Mouse (Mus musculus) heart, postnatal 0 days (tissue): ENCODE measurements around the gene Coa4. TPM values are rescaled to one million over a fixed set of nuclear protein-coding genes. Genes with fewer than 3 reads are reported as not detected.

Experiments used
- ATAC-seq: fragments of 200-750 bp; cut with Nextera tagmentation; 2 replicates; pipeline ENCODE4 v1.8.0; 2017; ENCODE audit warnings: low read depth, moderate number of reproducible peaks, moderate library complexity; ENCODE audit not compliant: insufficient read depth
- DNase-seq: peaks from one replicate; pipeline ENCODE4 v3.0.0-alpha.2; 2016; ENCODE audit warnings: low spot score
- H3K27ac ChIP-seq: fragments of 300-500 bp; sonication (generic); 2 replicates; pipeline ENCODE4 v1.5.1; 2014; ENCODE audit warnings: low read depth, mild to moderate bottlenecking
- H3K27me3 ChIP-seq: fragments of 300-500 bp; sonication (generic); 2 replicates; pipeline ENCODE4 v1.6.1; 2014; ENCODE audit warnings: low read length, mixed read lengths; ENCODE audit not compliant: control insufficient read depth, insufficient read depth
- H3K36me3 ChIP-seq: fragments of 300-500 bp; sonication (generic); replicated peaks from 2 replicates; pipeline ENCODE4 v1.6.1; 2014; ENCODE audit warnings: low read length, mixed read lengths; ENCODE audit not compliant: control insufficient read depth, insufficient read depth
- H3K4me1 ChIP-seq: fragments of 300-500 bp; sonication (generic); 2 replicates; pipeline ENCODE4 v1.6.1; 2014; ENCODE audit warnings: antibody characterized with exemption; ENCODE audit not compliant: control insufficient read depth, insufficient read depth
- H3K4me2 ChIP-seq: fragments of 300-500 bp; sonication (generic); 2 replicates; pipeline ENCODE4 v1.6.1; 2014; ENCODE audit warnings: low read depth, mild to moderate bottlenecking, low read length, moderate library complexity
- H3K4me3 ChIP-seq: fragments of 300-500 bp; sonication (generic); 2 replicates; pipeline ENCODE4 v1.5.1; 2014; ENCODE audit warnings: low read depth, low read length
- H3K9ac ChIP-seq: fragments of 300-500 bp; sonication (generic); replicated peaks from 2 replicates; pipeline ENCODE4 v1.6.1; 2014; ENCODE audit warnings: low read depth, low read length, mixed read lengths
- H3K9me3 ChIP-seq: fragments of 300-500 bp; sonication (generic); replicated peaks from 2 replicates; pipeline ENCODE4 v1.6.1; 2016; ENCODE audit warnings: low read length; ENCODE audit not compliant: control insufficient read depth
- CTCF ChIP-seq: IDR thresholded peaks from 2 replicates; pipeline ENCODE4 v1.5.1; 2016; ENCODE audit warnings: antibody characterized with exemption, control low read depth, low read depth
- EP300 ChIP-seq: IDR thresholded peaks from 2 replicates; pipeline ENCODE4 v1.6.1; 2016; ENCODE audit warnings: antibody characterized with exemption, low read depth
- WGBS: fragments of 180-500 bp; shearing (Covaris S2); extraction: QIAGEN DNeasy Blood & Tissue Kit; methylation state at CpG from one replicate; pipeline ENCODE4 v1.1.7; 2014; 5-methylcytosine and 5-hydroxymethylcytosine counted together
- polyA plus RNA-seq: library from polyadenylated mRNA; unstranded; fragments of >200 nt; fragmentation: Nextera tagmentation; extraction: Ambion mirVana; gene quantifications from 2 replicates; pipeline ENCODE4 v1.2.1, GENCODE M21; 2015
- total RNA-seq: library from RNA; depleted of rRNA; stranded (reverse); fragments of >200 nt; gene quantifications from 2 replicates; pipeline ENCODE4 v1.2.3, GENCODE M21; 2014; ENCODE audit warnings: low replicate concordance

Gene Coa4
- total and polyA plus RNA-seq, 2 experiments from 2014 or later = 4.3 to 21.1 TPM

DNA sequence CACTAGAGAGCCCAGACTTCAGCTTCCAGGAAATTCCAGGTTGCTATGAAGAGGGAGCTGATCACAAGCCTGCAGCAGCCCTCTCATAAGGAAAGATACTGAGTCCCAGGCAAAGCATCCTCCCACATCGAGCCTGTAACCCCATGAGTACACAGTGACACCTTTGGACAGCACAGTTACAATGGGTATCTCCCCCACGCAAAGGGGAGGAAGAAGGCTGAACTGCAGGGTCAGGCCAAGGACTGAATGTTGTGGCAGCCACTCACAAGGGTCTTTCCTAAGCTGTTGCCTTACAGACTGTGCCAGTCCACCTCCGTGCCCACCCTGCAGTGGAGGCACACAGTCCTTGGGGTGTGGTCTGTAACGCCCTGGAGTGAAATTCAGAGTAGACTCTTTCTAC, 30.4 kb upstream of the Coa4 start:
- Histone ChIP-seq H3K9me3 (no peaks in the 10 kb centered on the region), H3K27me3 (no peaks in the 10 kb centered on the region), H3K27ac (no peak overlapping the region), H3K36me3 (no peaks in the 10 kb centered on the region), H3K4me1 (no peaks in the 10 kb centered on the region), H3K9ac (no peak overlapping the region), H3K4me3 (no peak overlapping the region), H3K4me2 (no peak overlapping the region)
- ATAC-seq (no peak), DNase-seq (no peak)
- WGBS = 52% methylated on average over 4 of the region's 4 CpGs
- TF ChIP-seq CTCF = no peak
- no peak for TF ChIP-seq EP300

GRCm38 (mm10) chr7:100508670-100509069, 28.2 kb upstream of the Coa4 start:
- WGBS = 40% methylated on average over 3 of the region's 3 CpGs

DNA sequence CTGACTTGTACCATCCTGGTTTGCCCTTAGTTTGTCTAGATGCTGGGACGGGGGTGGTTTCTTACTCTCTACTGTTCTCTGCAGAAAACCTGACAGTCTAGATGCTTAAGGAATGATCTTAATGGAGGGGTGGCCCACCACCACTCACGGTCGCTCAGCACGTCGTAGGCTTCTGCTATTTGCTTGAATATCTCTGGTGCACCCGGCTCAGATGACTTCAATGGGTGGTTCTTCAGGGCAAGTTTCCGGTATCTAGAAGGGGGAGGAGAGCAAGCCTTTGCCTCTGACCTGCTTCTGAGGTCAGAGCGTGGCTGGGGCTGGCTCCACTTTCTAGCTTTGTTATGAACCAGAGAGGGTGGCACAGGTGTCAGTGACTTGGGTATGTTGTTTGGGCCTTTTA, 25.3 kb upstream of the Coa4 start:
- DNase-seq = no peak
- Histone ChIP-seq H3K4me3 (no peak overlapping the region), H3K27ac (no peak overlapping the region), H3K4me1 (no peaks in the 10 kb centered on the region), H3K4me2 (no peak overlapping the region), H3K9ac (no peak overlapping the region), H3K9me3 (no peaks in the 10 kb centered on the region), H3K36me3 (no peaks in the 10 kb centered on the region), H3K27me3 (0 out of 2 replicates have a peak, but pooled peaks cover 3% of the 10 kb centered on the region)
- TF ChIP-seq EP300 (no peak), CTCF (no peak)
- no peak for ATAC-seq
- 69% methylated on average over 8 of the region's 8 CpGs for WGBS

More at GRCm38 (mm10) chr7:100508670-100509069, 28.2 kb upstream of the Coa4 start:
- no peak for DNase-seq
- Histone ChIP-seq H3K27ac (no peak overlapping the region), H3K9me3 (no peaks in the 10 kb centered on the region), H3K9ac (no peak overlapping the region), H3K36me3 (no peaks in the 10 kb centered on the region), H3K4me1 (no peaks in the 10 kb centered on the region), H3K27me3 (0 out of 2 replicates have a peak, but pooled peaks cover 3% of the 10 kb centered on the region), H3K4me3 (no peak overlapping the region), H3K4me2 (no peak overlapping the region)
- no peak for ATAC-seq
- TF ChIP-seq CTCF = no peak
- no peak for TF ChIP-seq EP300

DNA sequence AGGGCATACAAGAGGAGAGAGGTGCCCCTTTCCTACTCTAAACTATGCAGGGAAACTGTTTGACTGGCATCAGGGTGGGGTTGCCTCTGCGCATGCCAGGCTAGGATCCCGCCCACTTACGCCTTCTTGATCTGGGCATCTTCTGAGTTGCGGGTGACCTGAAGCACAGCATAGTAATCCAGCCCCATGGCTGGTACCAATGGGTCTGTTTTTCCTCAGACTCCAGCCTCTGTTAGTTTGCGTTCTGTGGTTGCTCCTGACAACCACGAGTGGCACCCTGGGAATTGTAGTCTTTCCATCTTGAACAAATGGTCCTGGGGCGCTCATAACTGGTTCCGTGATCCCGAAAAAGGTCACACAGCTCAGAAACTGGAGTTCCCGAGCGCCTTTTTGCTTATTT, 22.3 kb upstream of the Coa4 start, which contains the start of gene Dnajb13:
Gene Dnajb13, minus strand, starts transcription at position 388 of the 400 bp plus-strand sequence.
- Histone ChIP-seq H3K4me1 (no peaks in the 10 kb centered on the region), H3K9me3 (no peaks in the 10 kb centered on the region), H3K27ac (no peak within 1 kb of the TSS), H3K9ac (no peak within 1 kb of the TSS), H3K4me3 (no peak within 1 kb of the TSS), H3K36me3 (no peaks in the 10 kb centered on the region), H3K27me3 (0 out of 2 replicates have a peak, but pooled peaks cover 3% of the 10 kb centered on the region), H3K4me2 (no peak within 1 kb of the TSS)
- DNase-seq (no peak), ATAC-seq (no peak)
- 45% methylated on average over 11 of the region's 11 CpGs for WGBS
- TF ChIP-seq CTCF = no peak
- no peak for TF ChIP-seq EP300

GRCm38 (mm10) chr7:100520204-100520603, 16.7 kb upstream of the Coa4 start:
- no peaks in the 10 kb centered on the region for H3K27me3 ChIP-seq
- H3K36me3 ChIP-seq = no peaks in the 10 kb centered on the region
- H3K4me3 ChIP-seq = no peak overlapping the region
- H3K4me1 ChIP-seq = no peaks in the 10 kb centered on the region
- no peak overlapping the region for H3K4me2 ChIP-seq
- H3K9ac ChIP-seq = no peak overlapping the region
- no peak for ATAC-seq
- H3K9me3 ChIP-seq = no peaks in the 10 kb centered on the region
- TF ChIP-seq EP300 (no peak), CTCF (no peak)
- WGBS = 48% methylated on average over 7 of the region's 7 CpGs
- H3K27ac ChIP-seq = no peak overlapping the region
- DNase-seq = no peak

DNA sequence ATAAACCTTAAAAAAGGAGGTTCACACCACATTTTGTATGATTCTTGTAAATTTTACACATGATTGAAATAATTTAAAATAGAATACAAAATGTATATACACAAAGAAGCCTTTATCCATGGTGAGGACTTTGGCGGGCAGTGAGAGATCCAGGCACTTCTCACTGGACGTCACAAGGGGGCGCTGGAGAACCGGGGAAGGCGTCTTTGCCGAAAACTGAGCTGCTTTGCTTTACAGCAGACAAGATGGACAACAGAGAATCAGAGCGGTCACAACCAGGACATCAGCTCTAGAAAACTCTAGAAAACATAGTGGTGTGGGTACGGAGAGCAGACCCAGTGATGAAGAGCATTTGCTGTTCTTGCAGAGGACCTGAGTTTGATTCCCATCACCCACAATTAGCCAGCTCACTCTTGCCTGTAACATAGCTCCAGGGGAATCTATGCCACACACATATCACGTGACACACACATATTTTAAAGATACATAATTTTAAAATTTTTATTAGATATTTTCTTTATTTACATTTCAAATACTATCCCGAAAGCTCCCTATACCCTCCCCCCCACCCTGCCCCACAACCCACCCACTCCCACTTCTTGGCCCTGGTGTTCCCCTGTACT, 16.1 kb upstream of the Coa4 start:
- H3K4me1 ChIP-seq = no peaks in the 10 kb centered on the region
- ATAC-seq (peak; percentile 63; the same call in 1 of the 2 replicates), DNase-seq (peak; percentile 79)
- H3K27ac ChIP-seq = no peak overlapping the region
- no peak overlapping the region for H3K9ac ChIP-seq
- H3K36me3 ChIP-seq = no peaks in the 10 kb centered on the region
- 18% methylated on average over 10 of the region's 10 CpGs for WGBS
- no peak overlapping the region for H3K4me3 ChIP-seq
- H3K4me2 ChIP-seq = no peak overlapping the region
- no peaks in the 10 kb centered on the region for H3K27me3 ChIP-seq
- H3K9me3 ChIP-seq = no peaks in the 10 kb centered on the region
- TF ChIP-seq CTCF (peak; percentile 95), EP300 (no peak)
